ENCODE assay signal across 11 mouse cellular contexts in the genomic region with DNA sequence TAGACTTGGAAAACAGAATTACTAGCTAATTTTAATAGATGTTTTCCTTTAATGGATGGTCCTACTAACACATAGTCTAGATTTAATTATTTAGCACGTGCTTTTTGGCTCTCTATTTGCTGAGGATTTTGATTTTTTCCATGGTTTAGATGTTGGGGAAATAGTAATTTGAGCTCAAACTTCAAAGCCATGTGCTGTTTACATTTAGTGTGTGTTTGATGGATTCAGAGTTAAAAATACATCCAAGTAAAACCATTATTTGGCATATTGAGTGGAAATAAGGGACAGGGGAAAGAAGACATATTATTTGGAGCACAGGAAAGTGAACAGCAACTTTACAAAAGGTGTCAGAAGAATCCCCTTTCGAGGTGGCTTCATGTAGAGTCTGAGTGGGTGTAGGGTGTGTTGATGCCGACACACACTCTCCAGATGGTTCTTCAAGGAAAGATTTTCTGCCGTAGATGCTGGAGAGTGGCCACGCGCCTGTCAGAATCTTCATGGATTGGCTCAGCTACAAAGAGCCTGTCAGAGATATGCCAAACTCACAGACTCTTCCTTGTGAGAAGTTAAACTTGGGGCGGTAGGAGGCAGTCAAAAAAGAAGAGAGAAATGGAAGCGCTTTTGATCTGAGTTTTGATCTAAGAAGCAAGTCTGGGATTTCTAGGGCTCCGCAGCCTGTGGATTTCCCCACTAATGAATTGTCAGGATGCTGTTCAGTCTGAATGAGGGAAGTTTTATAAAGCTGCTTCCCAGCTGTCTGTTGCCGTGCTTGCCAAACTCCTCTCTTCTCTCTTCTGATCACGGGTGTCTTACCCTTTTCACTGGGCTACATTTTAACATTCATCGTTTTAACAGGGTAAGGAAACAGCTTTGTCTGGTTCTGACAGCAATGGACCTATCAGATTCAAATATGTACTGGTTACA.
A peak's percentile ranks its signal among the peaks of the same experiment; 100 is the strongest.
DNase-seq lines count a peak whose midpoint lies in the region.
"Had no signal": no experiment of that assay in that cellular context is flagged by ENCODE, and none has a peak within 500 bp of the region (broad histone marks: within the 10 kb centered on the region; RNA-seq: fewer than 3 reads in every experiment).

No protein-coding gene starts in this region.

- peak; percentile 19 to 42 for DNase-seq in layer of hippocampus, adult 18-20 months (ENCODE audit: low spot score in 2 of 2)
- no peak for DNase-seq in layer of hippocampus, adult 9-11 months
- DNase-seq in frontal cortex, adult 2 months (ENCODE audit: extremely low spot score in 1 of 2, low spot score in 1 of 2), result peak; percentile 59 to 67
- DNase-seq in left cerebral cortex, adult 9 months (ENCODE audit: low spot score in 2 of 2), result peak; percentile 3 to 34
- DNase-seq in right cerebral cortex, postnatal 25 days, result peak; percentile 16
- DNase-seq in ovary, postnatal 14 days (ENCODE audit: low spot score), result no peak
- DNase-seq in yolk sac, embryonic 10.5 days (ENCODE audit: low spot score), result no peak
- DNase-seq: adrenal gland, adult 8-10 months; cerebellum, adult 18-20 months; gastrocnemius, postnatal 36 days; kidney, postnatal 36 days had no signal

Comparison
In these comparisons a context has a peak if more than half of its experiments do, and no peak if none do; other contexts are left out.
1. DNase-seq: peak in layer of hippocampus, adult 18-20 months (2 of 2), frontal cortex, adult 2 months (2 of 2), left cerebral cortex, adult 9 months (2 of 2) and right cerebral cortex, postnatal 25 days (single experiment); none in layer of hippocampus, adult 9-11 months (single experiment), ovary, postnatal 14 days (single experiment) and yolk sac, embryonic 10.5 days (single experiment).